Mouse (Mus musculus): ENCODE measurements at regions not wholly inside any gene's neighbourhood (a gene's known extent, or its start where the extent isn't known, plus 50 kb on each side); places are given as distances from the start of the nearest gene placed in this dataset.

DNA sequence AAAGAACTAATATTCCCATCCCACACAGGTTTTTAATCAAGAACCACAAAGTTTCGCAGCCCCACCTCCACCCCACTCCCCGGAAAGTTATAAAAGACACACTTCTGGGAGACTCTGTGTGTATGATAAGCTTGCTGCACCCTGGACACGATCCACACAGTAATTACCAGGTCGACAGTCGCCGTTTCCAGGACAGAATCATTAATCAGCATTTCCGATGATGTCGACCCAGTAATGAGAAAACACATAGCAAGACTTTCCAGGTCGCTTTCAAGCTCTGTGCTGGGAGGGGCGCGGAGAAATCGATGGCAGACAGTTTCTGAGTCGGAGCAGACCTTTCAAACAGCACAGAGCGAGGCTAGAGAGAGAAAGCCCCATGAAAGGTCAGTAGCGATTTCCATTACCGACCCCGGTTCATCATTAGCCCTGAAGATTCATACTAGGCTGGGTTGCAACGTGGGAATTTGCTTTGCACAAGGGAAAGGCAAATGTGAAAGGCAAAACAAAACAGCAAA lies 68.6 kb upstream of the Tmpo start:
- peak; percentile 69 for DNase-seq (ENCODE audit: low read depth)
- TF ChIP-seq CTCF (IDR thresholded peaks at IDR 0.05; ENCODE audit: borderline replicate concordance, extremely low read depth, insufficient read depth, insufficient read length) (no peak), POLR2A (IDR thresholded peaks at IDR 0.05; ENCODE audit: borderline replicate concordance, extremely low read depth, insufficient read depth, insufficient read length, poor library complexity, severe bottlenecking) (no peak)

- peak; percentile 68 for DNase-seq (ENCODE audit: low read depth)
- TF ChIP-seq CTCF (IDR thresholded peaks at IDR 0.05; ENCODE audit: borderline replicate concordance, extremely low read depth, insufficient read depth, insufficient read length) = no peak
- no peak for TF ChIP-seq POLR2A (IDR thresholded peaks at IDR 0.05; ENCODE audit: borderline replicate concordance, extremely low read depth, insufficient read depth, insufficient read length, poor library complexity, severe bottlenecking)
Observed at GRCm38 (mm10) chr10:91244297-91244696, 63.2 kb upstream of the Tmpo start.

DNA sequence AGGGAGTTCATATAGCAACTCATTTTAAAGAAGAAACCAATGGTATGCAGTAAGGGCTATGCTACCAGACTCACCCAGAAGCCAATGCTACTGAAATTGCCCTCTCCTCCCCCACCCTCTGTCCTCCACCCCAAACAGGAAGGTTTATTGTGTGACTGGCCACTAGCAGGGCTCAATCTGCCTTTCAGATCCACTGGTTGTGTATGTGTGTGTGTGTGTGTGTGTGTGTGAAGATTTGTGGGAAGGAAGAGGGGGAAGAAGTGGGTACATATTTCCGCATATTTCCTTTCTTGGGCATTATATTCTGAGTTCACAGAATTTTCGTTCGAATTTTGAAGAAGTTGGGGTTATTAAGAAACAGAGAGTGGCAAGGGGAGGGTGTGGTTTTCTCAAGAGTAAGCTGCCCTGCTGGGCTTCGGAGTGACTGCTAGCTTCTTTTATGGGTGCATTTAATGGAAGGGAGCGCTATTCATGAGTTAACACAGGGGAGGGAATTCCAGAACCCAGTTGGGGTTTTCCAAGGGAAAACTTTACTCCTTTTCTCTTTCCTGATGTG lies 61.5 kb upstream of the Tmpo start:
- no peak for DNase-seq (ENCODE audit: low read depth)
- TF ChIP-seq POLR2A (IDR thresholded peaks at IDR 0.05; ENCODE audit: borderline replicate concordance, extremely low read depth, insufficient read depth, insufficient read length, poor library complexity, severe bottlenecking) (no peak), CTCF (IDR thresholded peaks at IDR 0.05; ENCODE audit: borderline replicate concordance, extremely low read depth, insufficient read depth, insufficient read length) (no peak)

GRCm38 (mm10) chr10:91241611-91242005 lies 60.5 kb upstream of the Tmpo start:
- TF ChIP-seq CTCF (IDR thresholded peaks at IDR 0.05; ENCODE audit: borderline replicate concordance, extremely low read depth, insufficient read depth, insufficient read length) = no peak
- no peak for TF ChIP-seq POLR2A (IDR thresholded peaks at IDR 0.05; ENCODE audit: borderline replicate concordance, extremely low read depth, insufficient read depth, insufficient read length, poor library complexity, severe bottlenecking)
- peak; percentile 77 for DNase-seq (ENCODE audit: low read depth)

- DNase-seq (ENCODE audit: low read depth) = peak; percentile 80
- TF ChIP-seq CTCF (IDR thresholded peaks at IDR 0.05; ENCODE audit: borderline replicate concordance, extremely low read depth, insufficient read depth, insufficient read length) = no peak
- no peak for TF ChIP-seq POLR2A (IDR thresholded peaks at IDR 0.05; ENCODE audit: borderline replicate concordance, extremely low read depth, insufficient read depth, insufficient read length, poor library complexity, severe bottlenecking)
Observed at GRCm38 (mm10) chr10:91240856-91241610, 59.9 kb upstream of the Tmpo start.

DNA sequence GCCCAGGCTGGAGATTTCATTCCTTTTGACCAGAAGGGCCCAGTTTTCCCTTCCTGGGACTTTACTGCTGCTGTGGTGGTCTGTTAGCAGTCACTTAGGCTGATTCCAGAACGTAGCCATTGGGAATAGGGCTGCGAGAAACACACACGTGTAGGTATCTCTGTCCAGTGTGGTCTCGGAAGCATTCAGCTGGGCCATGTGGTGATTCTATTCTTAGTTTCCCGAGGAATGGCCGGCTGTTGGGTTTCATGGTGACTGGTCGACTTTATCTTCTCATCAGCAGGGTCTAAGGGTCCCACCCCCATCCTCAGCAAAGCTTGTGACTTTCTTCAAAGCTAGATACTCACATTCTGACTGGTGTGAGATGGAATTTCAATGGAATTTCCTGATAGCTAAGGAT lies 59.2 kb upstream of the Tmpo start:
- no peak for DNase-seq (ENCODE audit: low read depth)
- TF ChIP-seq POLR2A (IDR thresholded peaks at IDR 0.05; ENCODE audit: borderline replicate concordance, extremely low read depth, insufficient read depth, insufficient read length, poor library complexity, severe bottlenecking) (no peak), CTCF (IDR thresholded peaks at IDR 0.05; ENCODE audit: borderline replicate concordance, extremely low read depth, insufficient read depth, insufficient read length) (no peak)

DNA sequence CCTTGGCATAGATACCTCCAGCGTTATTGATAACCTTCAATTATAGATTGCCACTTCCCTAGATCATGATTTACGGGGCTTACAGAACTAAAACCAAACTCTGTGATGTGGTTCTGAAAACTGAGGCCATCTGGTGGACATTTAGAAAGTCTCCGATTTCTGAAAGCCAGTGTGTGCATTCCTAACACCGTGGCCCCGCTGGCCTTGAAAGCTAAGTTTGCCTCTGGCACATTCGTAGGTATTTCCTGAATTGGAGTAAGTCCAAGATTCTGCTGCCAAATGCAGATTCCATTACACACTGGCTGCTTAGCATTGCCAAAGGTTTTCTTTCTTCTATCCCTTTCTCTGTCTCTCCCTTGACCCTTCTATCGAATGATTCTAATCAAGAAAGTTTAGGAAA lies 55.7 kb upstream of the Tmpo start:
- DNase-seq (ENCODE audit: low read depth) = peak; percentile 85
- peak; percentile 51; the same call in 1 of the 2 replicates for TF ChIP-seq CTCF (IDR thresholded peaks at IDR 0.05; ENCODE audit: borderline replicate concordance, extremely low read depth, insufficient read depth, insufficient read length)
- TF ChIP-seq POLR2A (IDR thresholded peaks at IDR 0.05; ENCODE audit: borderline replicate concordance, extremely low read depth, insufficient read depth, insufficient read length, poor library complexity, severe bottlenecking) = no peak

DNA sequence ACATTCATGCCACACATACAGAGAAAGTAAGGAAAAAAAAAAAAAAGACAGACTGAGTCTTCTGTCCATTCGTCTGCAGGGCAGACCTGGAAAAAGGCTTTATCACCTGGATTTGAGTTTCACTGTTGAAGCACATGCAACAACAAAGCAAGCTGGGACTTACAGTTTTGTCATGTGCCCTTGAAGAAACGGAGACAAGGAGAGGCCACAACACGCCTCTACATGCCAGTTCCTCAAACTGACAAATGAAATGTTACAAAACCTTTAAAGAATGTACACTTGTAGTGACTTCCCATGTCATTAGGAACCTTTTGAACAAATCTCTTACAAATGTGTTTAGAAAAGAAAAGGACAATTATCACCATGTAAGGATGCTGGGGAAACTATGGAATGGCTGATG lies 53.6 kb upstream of the Tmpo start:
- no peak for DNase-seq (ENCODE audit: low read depth)
- no peak for TF ChIP-seq POLR2A (IDR thresholded peaks at IDR 0.05; ENCODE audit: borderline replicate concordance, extremely low read depth, insufficient read depth, insufficient read length, poor library complexity, severe bottlenecking)
- TF ChIP-seq CTCF (IDR thresholded peaks at IDR 0.05; ENCODE audit: borderline replicate concordance, extremely low read depth, insufficient read depth, insufficient read length) = no peak
